Mouse (Mus musculus) heart, postnatal 0 days (tissue): Measurements from ENCODE around the gene Cd151.

Experiments used
- CTCF ChIP-seq: IDR thresholded peaks from 2 replicates; pipeline ENCODE4 v1.5.1; 2016; ENCODE audit warnings: antibody characterized with exemption, control low read depth, low read depth
- EP300 ChIP-seq: IDR thresholded peaks from 2 replicates; pipeline ENCODE4 v1.6.1; 2016; ENCODE audit warnings: antibody characterized with exemption, low read depth

DNA sequence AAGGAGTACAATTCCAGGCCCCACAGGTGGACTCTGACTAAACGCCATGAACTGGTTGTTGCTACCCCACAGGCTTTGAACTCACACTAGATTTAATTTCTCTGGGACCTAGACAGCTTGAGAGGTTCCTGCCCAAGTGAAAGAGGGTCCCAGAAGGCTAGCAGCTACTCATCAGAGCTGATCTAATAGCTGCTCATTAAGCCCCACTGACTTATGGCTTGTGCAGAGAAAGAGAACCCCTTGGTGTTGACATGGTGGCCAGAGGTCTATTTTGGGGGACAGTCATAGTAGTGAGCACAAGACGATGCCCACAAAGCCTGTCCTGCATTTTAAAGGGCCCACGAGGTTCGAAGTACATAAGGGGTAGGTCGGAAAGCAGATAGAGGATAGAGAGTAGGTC, 7.0 kb downstream of the Cd151 start:
- TF ChIP-seq CTCF: no peak
- TF ChIP-seq EP300: no peak
